In genomic region chr3:137783937-137784911, GRCm38 (mm10) we compare ENCODE assay signal across 11 mouse cellular contexts.
DNase-seq lines count a peak whose midpoint lies in the region; ATAC-seq and TF ChIP-seq lines count a peak whose summit lies in the region.
"Had no signal": no experiment of that assay in that cellular context is flagged by ENCODE, and none has a peak within 500 bp of the region (broad histone marks: within the 10 kb centered on the region; RNA-seq: fewer than 3 reads in every experiment).

No protein-coding gene starts in this region.

- 51% methylated on average over 7 of the region's 7 CpGs for WGBS in heart, embryonic 12.5 days
- 18% methylated on average over 7 of the region's 7 CpGs for WGBS in forebrain, embryonic 16.5 days
- whole genome bisulfite sequencing in midbrain, embryonic 13.5 days = 19% methylated on average over 7 of the region's 7 CpGs

- CTCF ChIA-PET in Patski (lab: Charles Lee) = interaction anchor here (0.8 to 2.9 kb wide), 4 partner anchors 9 to 360 kb away, joined by 3 to 8 read pairs (median 6); partner anchors contain the start of gene Mttp

- peaks cover 37% of the 10 kb centered on the region for H3K4me1 ChIP-seq in heart, embryonic 12.5 days (replicated peaks)
- H3K4me1 ChIP-seq in forebrain, embryonic 16.5 days (replicated peaks; ENCODE audit: control insufficient read depth, insufficient read depth, low read length) = peaks cover 23% of the 10 kb centered on the region
- H3K4me1 ChIP-seq in midbrain, embryonic 13.5 days (replicated peaks) = peaks cover 33% of the 10 kb centered on the region

- no peak overlapping the region for H3K4me3 ChIP-seq in heart, embryonic 12.5 days
- H3K4me3 ChIP-seq in forebrain, embryonic 16.5 days (replicated peaks; ENCODE audit: low read length) = no peak overlapping the region
- H3K4me3 ChIP-seq in midbrain, embryonic 13.5 days (replicated peaks) = no peak overlapping the region
- H3K4me3 ChIP-seq: embryonic facial prominence, embryonic 12.5 days; lung, embryonic 15.5 days had no signal

- no peaks in the 10 kb centered on the region for H3K9me3 ChIP-seq in heart, embryonic 12.5 days (replicated peaks)
- H3K9me3 ChIP-seq in forebrain, embryonic 16.5 days (ENCODE audit: control insufficient read depth, low read length) = no peaks in the 10 kb centered on the region
- H3K9me3 ChIP-seq in midbrain, embryonic 13.5 days = no peaks in the 10 kb centered on the region
- H3K9me3 ChIP-seq: embryonic facial prominence, embryonic 12.5 days; lung, embryonic 15.5 days had no signal

- no peak for ATAC-seq in heart, embryonic 12.5 days (ENCODE audit: insufficient number of reproducible peaks, low FRiP score)
- no peak for ATAC-seq in Patski
- peak; percentile 83 for ATAC-seq in forebrain, embryonic 16.5 days
- peak; percentile 86 for ATAC-seq in midbrain, embryonic 13.5 days
- ATAC-seq: intestine, embryonic 16.5 days had no signal

- in situ Hi-C loops in Patski (cut with MboI; ENCODE audit: low pct_unique_long_range_greater_than_20kb) = no loop called here

- no peak for DNase-seq in heart, adult 9 months (ENCODE audit: low spot score in 2 of 2)
- DNase-seq in Patski (ENCODE audit: low read depth, low spot score) = no peak
- DNase-seq in cerebellum, adult 9-11 months = no peak
- no peak for DNase-seq in urinary bladder, postnatal 4 days (ENCODE audit: low spot score in 2 of 2)
- no peak for DNase-seq in spleen, adult 12 weeks (ENCODE audit: low spot score)

- POLR2A ChIA-PET in Patski (lab: Charles Lee) = no interaction called here

- peak overlapping the region; percentile 35; the same call in 1 of the 2 replicates for H3K4me2 ChIP-seq in heart, embryonic 12.5 days
- H3K4me2 ChIP-seq in forebrain, embryonic 16.5 days (ENCODE audit: low read length) = no peak overlapping the region
- H3K4me2 ChIP-seq in midbrain, embryonic 13.5 days (replicated peaks) = peak overlapping the region; percentile 23; the same call in 1 of the 2 replicates
- H3K4me2 ChIP-seq: embryonic facial prominence, embryonic 12.5 days; lung, embryonic 15.5 days had no signal

- H3K36me3 ChIP-seq in heart, embryonic 12.5 days = no peaks in the 10 kb centered on the region
- H3K36me3 ChIP-seq in forebrain, embryonic 16.5 days (ENCODE audit: control insufficient read depth, insufficient read depth) = no peaks in the 10 kb centered on the region
- no peaks in the 10 kb centered on the region for H3K36me3 ChIP-seq in midbrain, embryonic 13.5 days
- H3K36me3 ChIP-seq: embryonic facial prominence, embryonic 12.5 days; lung, embryonic 15.5 days had no signal

- H3K9ac ChIP-seq in heart, embryonic 12.5 days = no peak overlapping the region
- H3K9ac ChIP-seq in forebrain, embryonic 16.5 days (replicated peaks; ENCODE audit: low read depth, low read length) = no peak overlapping the region
- H3K9ac ChIP-seq in midbrain, embryonic 13.5 days (replicated peaks) = no peak overlapping the region
- H3K9ac ChIP-seq: embryonic facial prominence, embryonic 12.5 days; lung, embryonic 15.5 days had no signal

- peak overlapping the region; percentile 74 for H3K27ac ChIP-seq in heart, embryonic 12.5 days (ENCODE audit: poor library complexity, severe bottlenecking)
- peak overlapping the region; percentile 31 for H3K27ac ChIP-seq in forebrain, embryonic 16.5 days (ENCODE audit: low read length)
- peak overlapping the region; percentile 51 for H3K27ac ChIP-seq in midbrain, embryonic 13.5 days
- H3K27ac ChIP-seq: embryonic facial prominence, embryonic 12.5 days; lung, embryonic 15.5 days had no signal

- TF ChIP-seq CTCF in Patski (IDR thresholded peaks at IDR 0.05) = peak; percentile 9

- H3K27me3 ChIP-seq in heart, embryonic 12.5 days (replicated peaks) = peaks cover 4% of the 10 kb centered on the region; the same call in 1 of the 2 replicates
- H3K27me3 ChIP-seq in Patski = no peaks in the 10 kb centered on the region
- H3K27me3 ChIP-seq in forebrain, embryonic 16.5 days (replicated peaks; ENCODE audit: control insufficient read depth, insufficient read depth, low read length) = 0 out of 2 replicates have a peak, but pooled peaks cover 2% of the 10 kb centered on the region
- H3K27me3 ChIP-seq in midbrain, embryonic 13.5 days = peaks cover 2% of the 10 kb centered on the region; the same call in 1 of the 2 replicates

Comparison
In these comparisons a context has a peak if more than half of its experiments do, and no peak if none do; other contexts are left out.
1. ATAC-seq: peak in forebrain, embryonic 16.5 days (single experiment) and midbrain, embryonic 13.5 days (single experiment); none in heart, embryonic 12.5 days (single experiment) and Patski (single experiment).
2. Peak in every context shown above with its lines, with median percentiles within 50 percentile points of each other: H3K27ac ChIP-seq.